Mouse (Mus musculus) testis, adult 2 months (tissue): ENCODE data around the gene Olfr1243.

ENCODE experiments used
- CTCF ChIP-seq: fragments of 200-500 bp; IDR thresholded peaks from 2 replicates; pipeline ENCODE4 v1.5.1; 2012; ENCODE audit warnings: low read depth, mild to moderate bottlenecking, inconsistent platforms, low read length, moderate library complexity; ENCODE audit not compliant: control insufficient read depth, insufficient read depth, insufficient replicate concordance
- POLR2A ChIP-seq: fragments of 200-500 bp; IDR thresholded peaks from 2 replicates; pipeline ENCODE4 v1.6.1; 2012; ENCODE audit warnings: low read depth, mild to moderate bottlenecking, inconsistent platforms, low read length, moderate library complexity; ENCODE audit not compliant: control insufficient read depth

GRCm38 (mm10) chr2:89531387-89531786 lies at the start of gene Olfr1243:
- TF ChIP-seq CTCF = no peak
- TF ChIP-seq POLR2A = no peak
